Mouse (Mus musculus): ENCODE data around the gene Dao. TPM values are rescaled to one million over a fixed set of nuclear protein-coding genes. Genes with fewer than 3 reads are reported as not detected.

Gene Dao
- total and polyA plus RNA-seq, 3 experiments, result 1.4 to 3.6 (median 1.9) TPM

- dilution Hi-C loops (cut with MboI; ENCODE audit: extremely low pct_ligation_motif_present, extremely low pct_unique_long_range_greater_than_20kb, low sequenced_read_pairs) (no loop called here), in situ Hi-C loops (cut with MboI; ENCODE audit: low pct_ligation_motif_present, low pct_unique_long_range_greater_than_20kb, low sequenced_read_pairs) (no loop called here)
- H3K4me2 ChIP-seq (ENCODE audit: insufficient read depth, low read depth, poor library complexity, severe bottlenecking), result no peak overlapping the region
- no peak overlapping the region for H3K4me3 ChIP-seq (replicated peaks in 1 of 3; ENCODE audit: low read depth in 2 of 3, low read length in 2 of 3, poor library complexity in 1 of 3)
- H3K9me3 ChIP-seq (replicated peaks; ENCODE audit: low read length), result no peaks in the 10 kb centered on the region
- H3K9ac ChIP-seq (ENCODE audit: insufficient read depth, low read depth), result no peak overlapping the region
- peaks cover 10 to 30% of the 10 kb centered on the region in 2 experiments for H3K4me1 ChIP-seq (ENCODE audit: control insufficient read depth in 1 of 2, insufficient read depth in 2 of 2)
- no peak for DNase-seq (ENCODE audit: extremely low read depth)
- TF ChIP-seq NELFE (IDR thresholded peaks at IDR 0.05; ENCODE audit: low read depth, low read length) (no peak), BHLHE40 (IDR thresholded peaks at IDR 0.05; ENCODE audit: low read depth, low read length) (no peak), E2F4 (IDR thresholded peaks at IDR 0.05; ENCODE audit: insufficient replicate concordance, low read depth, low read length) (no peak), POLR2A (IDR thresholded peaks at IDR 0.05; ENCODE audit: low read depth, low read length) (no peak), ZNF384 (IDR thresholded peaks at IDR 0.05; ENCODE audit: low read depth, low read length) (no peak), SMC3 (IDR thresholded peaks at IDR 0.05; ENCODE audit: low read depth, low read length) (no peak), JUN (IDR thresholded peaks at IDR 0.05; ENCODE audit: insufficient read depth, low read depth, low read length) (no peak), TCF12 (IDR thresholded peaks at IDR 0.05; ENCODE audit: low read depth, low read length) (no peak), ZMIZ1 (IDR thresholded peaks at IDR 0.05; ENCODE audit: low read depth, low read length) (no peak), ETS1 (conservative IDR thresholded peaks at IDR 0.05; ENCODE audit: low read depth, low read length) (no peak)
- H3K79me2 ChIP-seq (replicated peaks; ENCODE audit: control insufficient read depth, extremely low read depth, insufficient read depth, poor library complexity, severe bottlenecking), result no peaks in the 10 kb centered on the region
- no peaks in the 10 kb centered on the region for H3K27me3 ChIP-seq (replicated peaks)
- no peaks in the 10 kb centered on the region for H3K36me3 ChIP-seq (replicated peaks in 1 of 2; ENCODE audit: control insufficient read depth in 1 of 2, insufficient read depth in 1 of 2, low read length in 1 of 2)
- H3K27ac ChIP-seq (ENCODE audit: insufficient read depth, low read depth), result no peak overlapping the region
These were observed 40.3 kb downstream of the Dao start for GRCm38 (mm10) chr5:114043800-114044199.

- Histone ChIP-seq H3K4me2 (ENCODE audit: insufficient read depth, low read depth, poor library complexity, severe bottlenecking) (no peak overlapping the region), H3K9me3 (replicated peaks; ENCODE audit: low read length) (no peaks in the 10 kb centered on the region), H3K4me1 (ENCODE audit: control insufficient read depth in 1 of 2, insufficient read depth in 2 of 2) (peaks cover 16 to 39% of the 10 kb centered on the region in 2 experiments), H3K4me3 (replicated peaks in 1 of 3; ENCODE audit: low read depth in 2 of 3, low read length in 2 of 3, poor library complexity in 1 of 3) (no peak overlapping the region), H3K27ac (ENCODE audit: insufficient read depth, low read depth) (no peak overlapping the region), H3K79me2 (replicated peaks; ENCODE audit: control insufficient read depth, extremely low read depth, insufficient read depth, poor library complexity, severe bottlenecking) (no peaks in the 10 kb centered on the region), H3K27me3 (replicated peaks) (no peaks in the 10 kb centered on the region), H3K9ac (ENCODE audit: insufficient read depth, low read depth) (no peak overlapping the region), H3K36me3 (replicated peaks in 1 of 2; ENCODE audit: control insufficient read depth in 1 of 2, insufficient read depth in 1 of 2, low read length in 1 of 2) (no peaks in the 10 kb centered on the region)
- in situ Hi-C loops (cut with MboI; ENCODE audit: low pct_ligation_motif_present, low pct_unique_long_range_greater_than_20kb, low sequenced_read_pairs) (loop anchor here (5.0 kb wide), 1 partner anchor 193 kb away; no protein-coding TSS in a partner anchor), dilution Hi-C loops (cut with MboI; ENCODE audit: extremely low pct_ligation_motif_present, extremely low pct_unique_long_range_greater_than_20kb, low sequenced_read_pairs) (no loop called here)
- TF ChIP-seq SMC3 (IDR thresholded peaks at IDR 0.05; ENCODE audit: low read depth, low read length) (peak; percentile 97), ZC3H11A (IDR thresholded peaks at IDR 0.05; ENCODE audit: low read depth, low read length) (peak; percentile 85), JUND (conservative IDR thresholded peaks at IDR 0.05; ENCODE audit: low read depth, low read length) (0 out of 2 replicates have a peak, but pooled peaks have one; percentile 33), IRF4 (IDR thresholded peaks at IDR 0.05; ENCODE audit: low read depth, low read length) (peak; percentile 23; the same call in 1 of the 2 replicates), NELFE (IDR thresholded peaks at IDR 0.05; ENCODE audit: low read depth, low read length) (no peak), CTCF (conservative IDR thresholded peaks at IDR 0.05 in 1 of 2, IDR thresholded peaks at IDR 0.05 in 1 of 2; ENCODE audit: low read depth in 2 of 2, low read length in 2 of 2) (peak; percentile 78 to 95; a peak in 3 of 4 replicates), MAFK (IDR thresholded peaks at IDR 0.05; ENCODE audit: insufficient replicate concordance, low read length) (no peak), JUN (IDR thresholded peaks at IDR 0.05; ENCODE audit: insufficient read depth, low read depth, low read length) (no peak), KAT2A (IDR thresholded peaks at IDR 0.05; ENCODE audit: insufficient replicate concordance, low read length) (no peak), RAD21 (IDR thresholded peaks at IDR 0.05; ENCODE audit: low read depth, low read length) (peak; percentile 95)
- DNase-seq (ENCODE audit: extremely low read depth), result peak; percentile 44
These were observed 41.6 kb downstream of the Dao start for GRCm38 (mm10) chr5:114045134-114045533.

All from CH12.LX (cell line).